In genomic region chr9:8035546-8035945, GRCm38 (mm10) we compare ENCODE assay signal across 11 mouse cellular contexts. TPM values are rescaled to one million over a fixed set of nuclear protein-coding genes. Genes with fewer than 3 reads are reported as not detected.
DNase-seq lines count a peak whose midpoint lies in the region; ATAC-seq and TF ChIP-seq lines count a peak whose summit lies in the region.
"Had no signal": no experiment of that assay in that cellular context is flagged by ENCODE, and none has a peak within 500 bp of the region (broad histone marks: within the 10 kb centered on the region; RNA-seq: fewer than 3 reads in every experiment).

No protein-coding gene starts in this region.

- H3K27ac ChIP-seq in kidney, postnatal 0 days: no peak overlapping the region; the same call in 1 of the 2 replicates
- no peak overlapping the region for H3K27ac ChIP-seq in intestine, embryonic 16.5 days (ENCODE audit: low read length)

- H3K4me2 ChIP-seq in kidney, postnatal 0 days (ENCODE audit: low read length): no peak overlapping the region
- H3K4me2 ChIP-seq in intestine, embryonic 16.5 days (ENCODE audit: low read depth, low read length): no peak overlapping the region

- peak; percentile 39 for DNase-seq in kidney, postnatal 0 days (ENCODE audit: low spot score)
- no peak for DNase-seq in kidney, adult 18-20 months
- peak; percentile 40 for DNase-seq in lung, postnatal 25 days (ENCODE audit: low spot score)
- no peak for DNase-seq in left cerebral cortex, adult 8-10 months (ENCODE audit: low spot score in 2 of 2)
- DNase-seq: heart, postnatal 36 days; right cerebral cortex, postnatal 14 days had no signal

- H3K27me3 ChIP-seq in kidney, postnatal 0 days (ENCODE audit: insufficient read depth, low read length): no peaks in the 10 kb centered on the region
- no peaks in the 10 kb centered on the region for H3K27me3 ChIP-seq in intestine, embryonic 16.5 days (replicated peaks; ENCODE audit: control insufficient read depth, insufficient read depth, low read length)

- H3K36me3 ChIP-seq in kidney, postnatal 0 days (ENCODE audit: insufficient read depth, low read length): no peaks in the 10 kb centered on the region
- no peaks in the 10 kb centered on the region for H3K36me3 ChIP-seq in intestine, embryonic 16.5 days (ENCODE audit: control insufficient read depth, insufficient read depth, low read length)

- H3K4me1 ChIP-seq in kidney, postnatal 0 days (replicated peaks; ENCODE audit: insufficient read depth, low read length): no peaks in the 10 kb centered on the region
- H3K4me1 ChIP-seq in intestine, embryonic 16.5 days (ENCODE audit: control insufficient read depth, insufficient read depth, low read length): peaks cover 14% of the 10 kb centered on the region

- no peak overlapping the region for H3K4me3 ChIP-seq in kidney, postnatal 0 days (replicated peaks; ENCODE audit: low read depth, low read length)
- no peak overlapping the region for H3K4me3 ChIP-seq in intestine, embryonic 16.5 days (ENCODE audit: low read length)

- H3K9me3 ChIP-seq in kidney, postnatal 0 days (replicated peaks; ENCODE audit: low read length): no peaks in the 10 kb centered on the region
- H3K9me3 ChIP-seq in intestine, embryonic 16.5 days (ENCODE audit: control insufficient read depth, low read length): no peaks in the 10 kb centered on the region

- no peak for TF ChIP-seq CTCF in kidney, postnatal 0 days (IDR thresholded peaks at IDR 0.05; ENCODE audit: low read depth)

- peak; percentile 57; the same call in 1 of the 2 replicates for ATAC-seq in kidney, postnatal 0 days (replicated peaks; ENCODE audit: low FRiP score, low read depth)
- 0 out of 2 replicates have a peak, but pooled peaks have one; percentile 11 for ATAC-seq in common myeloid progenitor, adult 5-6 weeks (replicated peaks; ENCODE audit: low read depth, poor library complexity, severe bottlenecking)
- peak; percentile 88 for ATAC-seq in intestine, embryonic 16.5 days
- no peak for ATAC-seq in megakaryocyte progenitor cell, adult 5-6 weeks (replicated peaks; ENCODE audit: poor library complexity)
- ATAC-seq in erythroid progenitor cell, adult 5-6 weeks (replicated peaks; ENCODE audit: low FRiP score, poor library complexity, severe bottlenecking): no peak

- no peak overlapping the region for H3K9ac ChIP-seq in kidney, postnatal 0 days (ENCODE audit: low read depth, low read length)
- H3K9ac ChIP-seq in intestine, embryonic 16.5 days (ENCODE audit: low read depth, low read length): no peak overlapping the region

- WGBS in kidney, postnatal 0 days: 19% methylated on average over 7 of the region's 7 CpGs
- 16% methylated on average over 7 of the region's 7 CpGs for WGBS in intestine, embryonic 16.5 days

RNA-seq across cellular contexts. Expression of gene Cfap300, which starts 7.1 kb away (rescaled TPM):
- 10.7 and 10.8 TPM in 2 replicates for polyA plus RNA-seq in kidney, postnatal 0 days (2015; fragmentation: Nextera tagmentation; extraction: Ambion mirVana)
- 0.73 TPM in 1 of 2 replicates, not detected in the other for total RNA-seq in common myeloid progenitor, adult 5-6 weeks (2017)
- polyA plus RNA-seq in intestine, embryonic 16.5 days (2015; fragmentation: Nextera tagmentation; extraction: Ambion mirVana): 7.4 and 7.7 TPM in 2 replicates
- 10 to 100 TPM in 1 of 4 experiments, 1 to 10 TPM in 3; 7.8 to 10.2 (median 8.1) TPM for total RNA-seq in left cerebral cortex, adult 8-10 months (2022)
- total RNA-seq in megakaryocyte progenitor cell, adult 5-6 weeks (2015): 0.15 and 0.25 TPM in 2 replicates
- total RNA-seq in megakaryocyte progenitor cell, adult 5-6 weeks (2017): 0.34 and 0.62 TPM in 2 replicates
- not detected in 2 replicates for total RNA-seq in erythroid progenitor cell, adult 5-6 weeks (2015; ENCODE audit: low replicate concordance)
- total RNA-seq in erythroid progenitor cell, adult 5-6 weeks (2017; ENCODE audit: low replicate concordance): not detected in 2 replicates
- total RNA-seq: MEL had no signal

RNA-seq across cellular contexts. Expression of gene Yap1, which starts 31.1 kb away (rescaled TPM):
- 25.5 and 26.5 TPM in 2 replicates for polyA plus RNA-seq in kidney, postnatal 0 days (2015; fragmentation: Nextera tagmentation; extraction: Ambion mirVana)
- 0.14 TPM in 1 of 2 replicates, not detected in the other for total RNA-seq in common myeloid progenitor, adult 5-6 weeks (2017)
- polyA plus RNA-seq in intestine, embryonic 16.5 days (2015; fragmentation: Nextera tagmentation; extraction: Ambion mirVana): 13.2 and 18.3 TPM in 2 replicates
- total RNA-seq in left cerebral cortex, adult 8-10 months (2022): 10 to 100 TPM; 16.7 to 18.7 (median 18.4) TPM
- total RNA-seq in megakaryocyte progenitor cell, adult 5-6 weeks (2015): not detected in 2 replicates
- total RNA-seq in megakaryocyte progenitor cell, adult 5-6 weeks (2017): not detected in 2 replicates
- total RNA-seq in erythroid progenitor cell, adult 5-6 weeks (2015; ENCODE audit: low replicate concordance): 2.5 TPM in 1 of 2 replicates, not detected in the other
- not detected in 2 replicates for total RNA-seq in erythroid progenitor cell, adult 5-6 weeks (2017; ENCODE audit: low replicate concordance)
- total RNA-seq: MEL had no signal

Comparison
In these comparisons a context has a peak if more than half of its experiments do, and no peak if none do; other contexts are left out.
1. DNase-seq: peak in kidney, postnatal 0 days (single experiment) and lung, postnatal 25 days (single experiment); none in kidney, adult 18-20 months (single experiment) and left cerebral cortex, adult 8-10 months (0 of 2).
2. ATAC-seq: peak in kidney, postnatal 0 days (single experiment), common myeloid progenitor, adult 5-6 weeks (single experiment) and intestine, embryonic 16.5 days (single experiment); none in megakaryocyte progenitor cell, adult 5-6 weeks (single experiment) and erythroid progenitor cell, adult 5-6 weeks (single experiment).
3. RNA of gene Yap1, which starts 31.1 kb away (total RNA-seq): 16.7 to 18.7 TPM in left cerebral cortex, adult 8-10 months; 2.5 TPM in erythroid progenitor cell, adult 5-6 weeks, 0.14 TPM in common myeloid progenitor, adult 5-6 weeks and not detected in megakaryocyte progenitor cell, adult 5-6 weeks; every median in the first group is over 4 times any median in the second.